Mouse (Mus musculus) bone marrow macrophage, adult 2 months (primary cell): Measurements from ENCODE around the gene C2cd4c. TPM values are rescaled to one million over a fixed set of nuclear protein-coding genes. Genes with fewer than 3 reads are reported as not detected.

Source experiments
- H3K27ac ChIP-seq: 2 replicates; pipeline ENCODE4 v1.5.1; 2012; ENCODE audit warnings: low read depth, low read length; ENCODE audit not compliant: insufficient read depth
- H3K4me1 ChIP-seq: 2 replicates; pipeline ENCODE4 v1.6.1; 2012; ENCODE audit warnings: low read length; ENCODE audit not compliant: control insufficient read depth, insufficient read depth
- H3K4me3 ChIP-seq: 2 replicates; pipeline ENCODE4 v1.5.1; 2012; ENCODE audit warnings: mild to moderate bottlenecking, low read length, moderate library complexity; ENCODE audit not compliant: insufficient read depth
- CTCF ChIP-seq: IDR thresholded peaks from 2 replicates; pipeline ENCODE4 v1.5.1; 2012; ENCODE audit warnings: low read depth, mild to moderate bottlenecking, low read length, moderate library complexity
- POLR2A ChIP-seq: IDR thresholded peaks from 2 replicates; pipeline ENCODE4 v1.6.1; 2012; ENCODE audit warnings: mild to moderate bottlenecking, low read depth, low read length, borderline replicate concordance
- polyA plus RNA-seq: library from polyadenylated mRNA; stranded (reverse); fragments of >200 nt; gene quantifications from 2 replicates; pipeline ENCODE4 v1.2.4, GENCODE M21; 2012; ENCODE audit not compliant: missing spikeins, insufficient read depth, insufficient read length

Gene C2cd4c
- polyA plus RNA-seq, 1 experiment: not detected

GRCm38 (mm10) chr10:79584021-79584420 lies 29.8 kb downstream of the C2cd4c start:
- no peak overlapping the region for H3K27ac ChIP-seq
- TF ChIP-seq CTCF (no peak), POLR2A (no peak)
- H3K4me1 ChIP-seq: peaks cover 11% of the 10 kb centered on the region
- H3K4me3 ChIP-seq: no peak overlapping the region

- no peak overlapping the region for H3K27ac ChIP-seq
- TF ChIP-seq POLR2A (no peak), CTCF (no peak)
- no peak overlapping the region for H3K4me3 ChIP-seq
- no peaks in the 10 kb centered on the region for H3K4me1 ChIP-seq
Observed at GRCm38 (mm10) chr10:79581501-79581900, 32.3 kb downstream of the C2cd4c start.

GRCm38 (mm10) chr10:79580811-79581210 lies 33.0 kb downstream of the C2cd4c start:
- no peak overlapping the region for H3K27ac ChIP-seq
- TF ChIP-seq POLR2A (no peak), CTCF (peak; percentile 68; the same call in 1 of the 2 replicates)
- no peaks in the 10 kb centered on the region for H3K4me1 ChIP-seq

GRCm38 (mm10) chr10:79580356-79580755 lies 33.5 kb downstream of the C2cd4c start:
- TF ChIP-seq CTCF: no peak
- no peak for TF ChIP-seq POLR2A
- Histone ChIP-seq H3K4me1 (no peaks in the 10 kb centered on the region), H3K4me3 (no peak overlapping the region), H3K27ac (no peak overlapping the region)

More at GRCm38 (mm10) chr10:79580811-79581210, 33.0 kb downstream of the C2cd4c start:
- no peak overlapping the region for H3K4me3 ChIP-seq

- TF ChIP-seq CTCF (no peak), POLR2A (no peak)
- Histone ChIP-seq H3K4me1 (no peaks in the 10 kb centered on the region), H3K4me3 (no peak overlapping the region), H3K27ac (no peak overlapping the region)
Observed at GRCm38 (mm10) chr10:79579781-79580180, 34.0 kb downstream of the C2cd4c start.

GRCm38 (mm10) chr10:79578891-79579290 lies 34.9 kb downstream of the C2cd4c start:
- no peak for TF ChIP-seq CTCF
- TF ChIP-seq POLR2A: no peak
- Histone ChIP-seq H3K4me3 (no peak overlapping the region), H3K4me1 (no peaks in the 10 kb centered on the region), H3K27ac (no peak overlapping the region)

- Histone ChIP-seq H3K4me1 (no peaks in the 10 kb centered on the region), H3K27ac (no peak overlapping the region), H3K4me3 (no peak overlapping the region)
- TF ChIP-seq CTCF: no peak
- no peak for TF ChIP-seq POLR2A
Observed at GRCm38 (mm10) chr10:79578276-79578675, 35.5 kb downstream of the C2cd4c start.

GRCm38 (mm10) chr10:79577376-79577775 lies 36.4 kb downstream of the C2cd4c start:
- TF ChIP-seq CTCF: no peak
- no peak for TF ChIP-seq POLR2A
- H3K4me3 ChIP-seq: no peak overlapping the region
- no peaks in the 10 kb centered on the region for H3K4me1 ChIP-seq
- H3K27ac ChIP-seq: no peak overlapping the region

GRCm38 (mm10) chr10:79575754-79576153 lies 38.1 kb downstream of the C2cd4c start:
- no peak overlapping the region for H3K27ac ChIP-seq
- H3K4me1 ChIP-seq: no peaks in the 10 kb centered on the region
- no peak overlapping the region for H3K4me3 ChIP-seq
- TF ChIP-seq CTCF (no peak), POLR2A (no peak)

- TF ChIP-seq POLR2A (no peak), CTCF (no peak)
- H3K27ac ChIP-seq: no peak overlapping the region
- no peaks in the 10 kb centered on the region for H3K4me1 ChIP-seq
- H3K4me3 ChIP-seq: no peak overlapping the region
Observed at GRCm38 (mm10) chr10:79574796-79575195, 39.0 kb downstream of the C2cd4c start.

GRCm38 (mm10) chr10:79574350-79574749 lies 39.5 kb downstream of the C2cd4c start:
- TF ChIP-seq CTCF (no peak), POLR2A (no peak)
- H3K27ac ChIP-seq: no peak overlapping the region
- H3K4me1 ChIP-seq: no peaks in the 10 kb centered on the region
- no peak overlapping the region for H3K4me3 ChIP-seq
